Mouse (Mus musculus): Measurements from ENCODE around the gene Nudt9. TPM values are rescaled to one million over a fixed set of nuclear protein-coding genes. Genes with fewer than 3 reads are reported as not detected.

Gene Nudt9
- total and polyA plus RNA-seq, 2 experiments from 2014 or later, result 55.3 to 73.8 TPM

GRCm38 (mm10) chr5:104006811-104007210, 39.3 kb upstream of the Nudt9 start:
- H3K36me3 ChIP-seq (ENCODE audit: insufficient read depth), result no peaks in the 10 kb centered on the region
- H3K27ac ChIP-seq (ENCODE audit: low read depth, low read length), result no peak overlapping the region
- 71% methylated on average over 3 of the region's 3 CpGs for WGBS
- no peak for TF ChIP-seq CTCF (IDR thresholded peaks at IDR 0.05; ENCODE audit: low read depth)
- no peak overlapping the region for H3K4me3 ChIP-seq (ENCODE audit: low read depth, low read length)
- no peaks in the 10 kb centered on the region for H3K27me3 ChIP-seq (ENCODE audit: insufficient read depth, low read length)
- no peak for ATAC-seq
- DNase-seq, result no peak
- H3K9ac ChIP-seq, result no peak overlapping the region
- H3K9me3 ChIP-seq (ENCODE audit: low read length), result no peaks in the 10 kb centered on the region
- no peak overlapping the region for H3K4me2 ChIP-seq (ENCODE audit: low read depth)
- no peaks in the 10 kb centered on the region for H3K4me1 ChIP-seq (ENCODE audit: insufficient read depth)

DNA sequence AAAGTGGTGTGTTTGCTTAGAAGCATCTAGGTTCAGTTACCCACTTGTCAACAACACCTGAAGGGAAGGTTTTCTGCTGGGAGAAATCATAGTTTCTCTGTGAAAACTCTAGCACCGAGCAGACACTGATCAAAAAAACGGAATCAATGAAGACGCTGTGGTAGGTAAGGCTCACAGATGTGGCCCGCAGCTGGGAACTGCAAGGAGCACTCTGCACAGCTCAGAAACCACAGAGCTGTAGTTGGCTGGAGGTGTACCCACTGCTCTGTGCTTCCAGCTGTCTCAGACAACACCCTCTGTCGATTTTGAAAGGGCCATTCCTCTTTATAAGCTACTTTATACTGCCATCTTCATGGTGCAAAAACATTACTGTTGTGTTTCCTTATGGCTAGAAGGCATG, 38.3 kb upstream of the Nudt9 start:
- H3K4me3 ChIP-seq (ENCODE audit: low read depth, low read length), result no peak overlapping the region
- H3K27me3 ChIP-seq (ENCODE audit: insufficient read depth, low read length), result no peaks in the 10 kb centered on the region
- H3K9ac ChIP-seq, result no peak overlapping the region
- H3K4me1 ChIP-seq (ENCODE audit: insufficient read depth), result no peaks in the 10 kb centered on the region
- DNase-seq (no peak), ATAC-seq (no peak)
- no peaks in the 10 kb centered on the region for H3K36me3 ChIP-seq (ENCODE audit: insufficient read depth)
- H3K4me2 ChIP-seq (ENCODE audit: low read depth), result no peak overlapping the region
- TF ChIP-seq CTCF (IDR thresholded peaks at IDR 0.05; ENCODE audit: low read depth), result no peak
- no peaks in the 10 kb centered on the region for H3K9me3 ChIP-seq (ENCODE audit: low read length)
- no peak overlapping the region for H3K27ac ChIP-seq (ENCODE audit: low read depth, low read length)
- 82% methylated on average over 5 of the region's 5 CpGs for WGBS

- Histone ChIP-seq H3K4me3 (ENCODE audit: low read depth, low read length) (no peak overlapping the region), H3K9ac (no peak overlapping the region), H3K27ac (ENCODE audit: low read depth, low read length) (no peak overlapping the region), H3K36me3 (ENCODE audit: insufficient read depth) (no peaks in the 10 kb centered on the region), H3K4me2 (ENCODE audit: low read depth) (no peak overlapping the region), H3K9me3 (ENCODE audit: low read length) (no peaks in the 10 kb centered on the region), H3K27me3 (ENCODE audit: insufficient read depth, low read length) (no peaks in the 10 kb centered on the region), H3K4me1 (ENCODE audit: insufficient read depth) (no peaks in the 10 kb centered on the region)
- no peak for TF ChIP-seq CTCF (IDR thresholded peaks at IDR 0.05; ENCODE audit: low read depth)
- DNase-seq (no peak), ATAC-seq (no peak)
- 95% methylated on average over 3 of the region's 3 CpGs for whole genome bisulfite sequencing
Measured at GRCm38 (mm10) chr5:104009421-104009820, 36.7 kb upstream of the Nudt9 start.

- DNase-seq (no peak), ATAC-seq (no peak)
- Histone ChIP-seq H3K9me3 (ENCODE audit: low read length) (0 out of 2 replicates have a peak, but pooled peaks cover 4% of the 10 kb centered on the region), H3K27ac (ENCODE audit: low read depth, low read length) (no peak overlapping the region), H3K4me1 (ENCODE audit: insufficient read depth) (no peaks in the 10 kb centered on the region), H3K4me3 (ENCODE audit: low read depth, low read length) (no peak overlapping the region), H3K36me3 (ENCODE audit: insufficient read depth) (no peaks in the 10 kb centered on the region), H3K9ac (no peak overlapping the region), H3K27me3 (ENCODE audit: insufficient read depth, low read length) (no peaks in the 10 kb centered on the region), H3K4me2 (ENCODE audit: low read depth) (no peak overlapping the region)
- WGBS, result 92% methylated on average over 7 of the region's 7 CpGs
- no peak for TF ChIP-seq CTCF (IDR thresholded peaks at IDR 0.05; ENCODE audit: low read depth)
Measured at GRCm38 (mm10) chr5:104010261-104010660, 35.8 kb upstream of the Nudt9 start.

GRCm38 (mm10) chr5:104011419-104011818, 34.7 kb upstream of the Nudt9 start:
- ATAC-seq, result no peak
- no peaks in the 10 kb centered on the region for H3K27me3 ChIP-seq (ENCODE audit: insufficient read depth, low read length)
- TF ChIP-seq CTCF (IDR thresholded peaks at IDR 0.05; ENCODE audit: low read depth), result no peak
- no peak for DNase-seq
- no peak overlapping the region for H3K4me3 ChIP-seq (ENCODE audit: low read depth, low read length)
- no peaks in the 10 kb centered on the region for H3K36me3 ChIP-seq (ENCODE audit: insufficient read depth)
- H3K4me2 ChIP-seq (ENCODE audit: low read depth), result no peak overlapping the region
- no peak overlapping the region for H3K27ac ChIP-seq (ENCODE audit: low read depth, low read length)
- H3K9me3 ChIP-seq (ENCODE audit: low read length), result 0 out of 2 replicates have a peak, but pooled peaks cover 4% of the 10 kb centered on the region
- no peaks in the 10 kb centered on the region for H3K4me1 ChIP-seq (ENCODE audit: insufficient read depth)
- no peak overlapping the region for H3K9ac ChIP-seq

- Histone ChIP-seq H3K27ac (ENCODE audit: low read depth, low read length) (peak within 1 kb of the TSS; percentile 69), H3K9ac (peak within 1 kb of the TSS; percentile 75), H3K4me3 (ENCODE audit: low read depth, low read length) (peak within 1 kb of the TSS; percentile 46), H3K9me3 (ENCODE audit: low read length) (no peaks in the 10 kb centered on the region), H3K4me1 (ENCODE audit: insufficient read depth) (peaks cover 8% of the 10 kb centered on the region), H3K36me3 (ENCODE audit: insufficient read depth) (peaks cover 7% of the 10 kb centered on the region; the same call in 1 of the 2 replicates), H3K4me2 (ENCODE audit: low read depth) (peak within 1 kb of the TSS; percentile 89), H3K27me3 (ENCODE audit: insufficient read depth, low read length) (no peaks in the 10 kb centered on the region; the same call in 1 of the 2 replicates)
- TF ChIP-seq CTCF (IDR thresholded peaks at IDR 0.05; ENCODE audit: low read depth), result no peak; the same call in 1 of the 2 replicates
- peak; percentile 80 for ATAC-seq
- peak; percentile 69 for DNase-seq
- WGBS, result under 1% methylated on average over 31 of the region's 31 CpGs
Measured at GRCm38 (mm10) chr5:104021597-104022378, 24.3 kb upstream of the Nudt9 start, which contains the start of gene Hsd17b11. TSS of gene Hsd17b11 (minus strand) at chr5:104021919.

- DNase-seq (no peak), ATAC-seq (no peak)
- TF ChIP-seq CTCF (IDR thresholded peaks at IDR 0.05; ENCODE audit: low read depth), result no peak
- H3K4me3 ChIP-seq (ENCODE audit: low read depth, low read length), result peak overlapping the region; percentile 46
- peaks cover 8% of the 10 kb centered on the region for H3K4me1 ChIP-seq (ENCODE audit: insufficient read depth)
- H3K9ac ChIP-seq, result peak overlapping the region; percentile 75
- H3K4me2 ChIP-seq (ENCODE audit: low read depth), result peak overlapping the region; percentile 89
- WGBS, result 38% methylated on average over 5 of the region's 5 CpGs
- no peak overlapping the region for H3K27ac ChIP-seq (ENCODE audit: low read depth, low read length)
- peaks cover 4% of the 10 kb centered on the region; the same call in 1 of the 2 replicates for H3K36me3 ChIP-seq (ENCODE audit: insufficient read depth)
- no peaks in the 10 kb centered on the region; the same call in 1 of the 2 replicates for H3K27me3 ChIP-seq (ENCODE audit: insufficient read depth, low read length)
- no peaks in the 10 kb centered on the region for H3K9me3 ChIP-seq (ENCODE audit: low read length)
Measured at GRCm38 (mm10) chr5:104022558-104022957, 23.5 kb upstream of the Nudt9 start.
